Mouse (Mus musculus): Measurements from ENCODE around the gene Lrrn2. TPM values are rescaled to one million over a fixed set of nuclear protein-coding genes. Genes with fewer than 3 reads are reported as not detected.

The Lrrn2 gene
- polyA plus RNA-seq, 1 experiment, result not detected

DNA sequence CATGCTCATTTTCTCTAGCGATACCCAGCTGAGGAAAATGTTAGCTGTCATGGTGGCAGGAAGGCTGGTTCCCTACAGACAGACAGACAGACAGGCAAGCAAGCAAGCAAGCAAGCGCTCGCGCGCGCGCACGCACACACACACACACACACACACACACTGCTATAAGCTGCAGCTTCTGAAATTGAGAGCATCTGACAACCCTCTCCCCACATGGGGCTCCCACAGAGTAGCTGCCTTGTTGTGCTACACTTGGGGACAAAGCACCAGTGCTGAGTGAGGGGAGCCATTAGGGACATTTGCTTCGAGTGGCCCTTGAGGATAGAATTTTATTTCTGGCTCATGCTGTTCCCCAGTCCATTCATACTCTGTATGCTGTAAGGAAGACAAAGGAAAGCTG, 42.2 kb downstream of the Lrrn2 start:
- H3K4me3 ChIP-seq (ENCODE audit: insufficient read depth, low read length), result no peak overlapping the region
- TF ChIP-seq POLR2A (IDR thresholded peaks at IDR 0.05; ENCODE audit: borderline replicate concordance, low read depth, low read length) (no peak), CTCF (IDR thresholded peaks at IDR 0.05; ENCODE audit: low read depth, low read length) (no peak)
- no peaks in the 10 kb centered on the region for H3K4me1 ChIP-seq (ENCODE audit: control insufficient read depth, insufficient read depth, low read length)
- H3K27ac ChIP-seq (ENCODE audit: insufficient read depth, low read depth, low read length), result no peak overlapping the region

GRCm38 (mm10) chr1:132925270-132925669, 45.2 kb downstream of the Lrrn2 start:
- TF ChIP-seq CTCF (IDR thresholded peaks at IDR 0.05; ENCODE audit: low read depth, low read length) (no peak), POLR2A (IDR thresholded peaks at IDR 0.05; ENCODE audit: borderline replicate concordance, low read depth, low read length) (no peak)
- no peak overlapping the region for H3K27ac ChIP-seq (ENCODE audit: insufficient read depth, low read depth, low read length)
- H3K4me1 ChIP-seq (ENCODE audit: control insufficient read depth, insufficient read depth, low read length), result no peaks in the 10 kb centered on the region
- no peak overlapping the region for H3K4me3 ChIP-seq (ENCODE audit: insufficient read depth, low read length)

DNA sequence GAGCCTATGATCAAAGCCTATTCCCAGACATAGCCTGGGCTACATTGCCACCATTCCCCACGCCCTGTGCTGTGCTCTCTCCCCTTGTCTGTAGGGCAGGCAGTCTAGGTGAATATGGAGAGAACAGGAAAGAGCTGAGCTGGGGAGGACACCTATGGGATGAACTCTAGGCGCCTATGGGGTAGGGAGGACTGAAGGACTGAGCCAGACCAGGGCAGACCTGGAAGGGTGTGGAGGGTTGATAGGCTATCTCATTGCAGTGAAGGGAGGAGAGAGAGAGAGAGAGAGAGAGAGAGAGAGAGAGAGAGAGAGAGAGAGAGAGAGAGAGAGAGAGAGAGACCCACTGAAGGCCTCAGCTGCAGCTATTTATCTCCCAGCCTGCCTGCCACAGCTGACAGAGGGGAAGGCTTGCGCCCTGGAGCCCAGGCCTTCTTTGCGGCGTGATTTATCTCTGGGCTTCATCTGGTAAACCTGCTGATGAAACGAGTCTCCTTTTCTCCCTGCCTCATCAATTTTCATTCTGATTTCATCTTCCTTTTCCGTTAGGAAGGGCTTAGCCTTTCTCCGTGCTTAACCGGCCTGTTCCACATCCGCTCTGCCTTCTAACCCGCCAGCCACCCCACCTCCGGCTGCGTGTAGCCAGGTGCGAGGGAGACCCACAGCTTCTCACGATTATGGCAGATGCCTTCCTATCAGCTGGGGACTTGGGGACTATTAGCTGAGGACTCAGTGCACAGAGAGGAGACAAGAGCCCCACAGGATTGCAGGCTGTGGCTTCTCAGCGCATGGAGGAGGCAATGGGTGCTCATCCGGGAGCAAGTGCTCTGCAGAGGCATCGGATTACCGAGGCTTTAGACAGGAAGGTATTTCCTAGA, 48.2 kb downstream of the Lrrn2 start:
- TF ChIP-seq POLR2A (IDR thresholded peaks at IDR 0.05; ENCODE audit: borderline replicate concordance, low read depth, low read length) (no peak), CTCF (IDR thresholded peaks at IDR 0.05; ENCODE audit: low read depth, low read length) (no peak)
- no peaks in the 10 kb centered on the region for H3K4me1 ChIP-seq (ENCODE audit: control insufficient read depth, insufficient read depth, low read length)
- no peak overlapping the region for H3K27ac ChIP-seq (ENCODE audit: insufficient read depth, low read depth, low read length)
- no peak overlapping the region for H3K4me3 ChIP-seq (ENCODE audit: insufficient read depth, low read length)

DNA sequence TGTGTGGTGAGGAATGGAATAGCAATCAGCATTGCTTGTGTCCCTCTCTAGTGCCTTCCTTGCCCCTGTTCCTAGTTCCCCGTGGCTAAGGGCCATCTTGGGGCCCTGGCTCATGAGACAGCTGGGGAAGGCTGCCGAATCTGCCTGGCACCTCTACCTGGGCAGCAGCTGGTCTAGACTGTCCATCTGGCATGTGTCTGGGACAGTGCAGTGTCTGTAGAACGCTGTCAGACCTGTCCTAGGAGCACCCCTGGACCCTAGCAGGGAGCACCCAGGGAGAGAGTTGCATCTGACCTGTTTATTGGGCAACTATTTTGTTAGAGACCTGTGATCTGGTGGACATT, 48.8 kb downstream of the Lrrn2 start:
- no peak overlapping the region for H3K27ac ChIP-seq (ENCODE audit: insufficient read depth, low read depth, low read length)
- TF ChIP-seq CTCF (IDR thresholded peaks at IDR 0.05; ENCODE audit: low read depth, low read length) (no peak), POLR2A (IDR thresholded peaks at IDR 0.05; ENCODE audit: borderline replicate concordance, low read depth, low read length) (no peak)
- no peak overlapping the region for H3K4me3 ChIP-seq (ENCODE audit: insufficient read depth, low read length)
- H3K4me1 ChIP-seq (ENCODE audit: control insufficient read depth, insufficient read depth, low read length), result no peaks in the 10 kb centered on the region

DNA sequence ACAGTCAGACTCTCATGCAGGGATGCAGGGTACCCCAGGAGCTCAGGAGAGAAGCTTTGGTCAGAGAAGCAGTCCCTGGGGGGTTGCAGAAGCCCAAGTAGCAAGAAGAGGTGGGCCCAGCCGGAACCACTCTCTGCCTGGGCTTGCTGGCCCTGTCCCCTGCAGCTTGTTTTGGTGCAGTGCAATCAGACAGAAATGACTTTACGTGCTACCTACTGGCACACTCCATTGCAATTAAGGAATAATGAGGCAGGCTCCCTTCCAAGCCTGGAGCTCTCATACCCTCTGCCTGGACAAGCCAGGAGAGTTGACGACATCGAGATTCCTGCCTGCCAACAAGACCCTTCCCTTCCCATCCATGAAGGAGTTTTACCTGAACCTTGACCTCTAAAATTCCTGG, 50.2 kb downstream of the Lrrn2 start:
- no peak overlapping the region for H3K27ac ChIP-seq (ENCODE audit: insufficient read depth, low read depth, low read length)
- H3K4me3 ChIP-seq (ENCODE audit: insufficient read depth, low read length), result no peak overlapping the region
- H3K4me1 ChIP-seq (ENCODE audit: control insufficient read depth, insufficient read depth, low read length), result no peaks in the 10 kb centered on the region
- TF ChIP-seq POLR2A (IDR thresholded peaks at IDR 0.05; ENCODE audit: borderline replicate concordance, low read depth, low read length), result no peak
- TF ChIP-seq CTCF (IDR thresholded peaks at IDR 0.05; ENCODE audit: low read depth, low read length), result no peak

DNA sequence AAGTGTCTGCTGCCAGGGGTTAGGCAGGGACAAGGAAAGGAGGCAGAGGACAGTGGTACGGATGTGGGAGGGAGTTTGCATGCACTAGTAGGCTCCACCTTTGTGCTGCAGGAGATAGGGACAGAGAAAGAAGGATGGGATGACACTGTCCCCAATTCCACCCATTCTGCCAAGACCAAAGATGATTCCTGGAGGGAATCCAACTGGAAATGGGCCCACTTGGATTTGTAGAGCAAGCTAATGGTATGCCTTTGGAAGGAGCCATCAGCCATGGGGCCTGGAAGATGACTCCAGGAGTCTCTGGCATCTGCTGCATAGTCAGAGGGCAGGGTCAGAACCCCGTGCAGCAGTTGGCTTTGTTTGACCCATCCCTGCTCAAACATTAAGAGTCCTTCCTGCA, 52.3 kb downstream of the Lrrn2 start:
- H3K4me1 ChIP-seq (ENCODE audit: control insufficient read depth, insufficient read depth, low read length), result no peaks in the 10 kb centered on the region
- TF ChIP-seq POLR2A (IDR thresholded peaks at IDR 0.05; ENCODE audit: borderline replicate concordance, low read depth, low read length), result no peak
- TF ChIP-seq CTCF (IDR thresholded peaks at IDR 0.05; ENCODE audit: low read depth, low read length), result no peak
- no peak overlapping the region for H3K4me3 ChIP-seq (ENCODE audit: insufficient read depth, low read length)
- H3K27ac ChIP-seq (ENCODE audit: insufficient read depth, low read depth, low read length), result no peak overlapping the region

- Histone ChIP-seq H3K4me1 (ENCODE audit: control insufficient read depth, insufficient read depth, low read length) (no peaks in the 10 kb centered on the region), H3K4me3 (ENCODE audit: insufficient read depth, low read length) (no peak overlapping the region), H3K27ac (ENCODE audit: insufficient read depth, low read depth, low read length) (no peak overlapping the region)
- no peak for TF ChIP-seq POLR2A (IDR thresholded peaks at IDR 0.05; ENCODE audit: borderline replicate concordance, low read depth, low read length)
- no peak for TF ChIP-seq CTCF (IDR thresholded peaks at IDR 0.05; ENCODE audit: low read depth, low read length)
Observed at GRCm38 (mm10) chr1:132934856-132935255, 54.8 kb downstream of the Lrrn2 start.

DNA sequence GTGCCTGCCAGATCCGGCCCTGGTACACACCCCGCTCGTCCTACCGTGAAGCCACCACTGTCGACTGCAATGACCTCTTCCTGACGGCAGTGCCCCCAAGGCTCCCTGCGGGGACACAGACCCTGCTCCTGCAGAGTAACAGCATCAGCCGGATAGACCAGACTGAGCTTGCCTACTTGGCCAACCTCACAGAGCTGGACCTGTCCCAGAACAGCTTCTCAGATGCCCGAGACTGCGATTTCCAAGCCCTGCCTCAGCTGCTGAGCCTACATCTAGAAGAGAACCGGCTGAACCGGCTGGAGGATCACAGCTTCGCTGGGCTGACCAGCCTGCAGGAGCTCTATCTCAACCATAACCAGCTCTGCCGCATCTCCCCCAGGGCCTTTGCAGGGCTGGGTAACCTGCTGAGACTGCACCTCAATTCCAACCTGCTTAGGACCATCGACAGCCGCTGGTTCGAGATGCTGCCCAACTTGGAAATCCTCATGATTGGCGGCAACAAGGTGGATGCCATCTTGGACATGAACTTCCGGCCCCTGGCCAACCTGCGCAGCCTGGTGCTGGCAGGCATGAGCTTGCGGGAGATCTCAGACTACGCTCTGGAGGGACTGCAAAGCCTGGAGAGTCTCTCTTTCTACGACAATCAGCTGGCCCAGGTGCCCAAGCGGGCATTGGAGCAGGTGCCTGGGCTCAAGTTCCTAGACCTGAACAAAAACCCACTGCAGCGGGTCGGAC, 57.4 kb downstream of the Lrrn2 start:
- Histone ChIP-seq H3K27ac (ENCODE audit: insufficient read depth, low read depth, low read length) (no peak overlapping the region), H3K4me1 (ENCODE audit: control insufficient read depth, insufficient read depth, low read length) (no peaks in the 10 kb centered on the region), H3K4me3 (ENCODE audit: insufficient read depth, low read length) (no peak overlapping the region)
- TF ChIP-seq POLR2A (IDR thresholded peaks at IDR 0.05; ENCODE audit: borderline replicate concordance, low read depth, low read length), result no peak
- TF ChIP-seq CTCF (IDR thresholded peaks at IDR 0.05; ENCODE audit: low read depth, low read length), result no peak

- no peak for TF ChIP-seq POLR2A (IDR thresholded peaks at IDR 0.05; ENCODE audit: borderline replicate concordance, low read depth, low read length)
- no peak for TF ChIP-seq CTCF (IDR thresholded peaks at IDR 0.05; ENCODE audit: low read depth, low read length)
- H3K27ac ChIP-seq (ENCODE audit: insufficient read depth, low read depth, low read length), result no peak overlapping the region
- no peak overlapping the region for H3K4me3 ChIP-seq (ENCODE audit: insufficient read depth, low read length)
- H3K4me1 ChIP-seq (ENCODE audit: control insufficient read depth, insufficient read depth, low read length), result no peaks in the 10 kb centered on the region
Observed at GRCm38 (mm10) chr1:132938975-132939374, 58.9 kb downstream of the Lrrn2 start.

- H3K4me3 ChIP-seq (ENCODE audit: insufficient read depth, low read length), result no peak overlapping the region
- H3K4me1 ChIP-seq (ENCODE audit: control insufficient read depth, insufficient read depth, low read length), result no peaks in the 10 kb centered on the region
- TF ChIP-seq POLR2A (IDR thresholded peaks at IDR 0.05; ENCODE audit: borderline replicate concordance, low read depth, low read length) (no peak), CTCF (IDR thresholded peaks at IDR 0.05; ENCODE audit: low read depth, low read length) (no peak)
- H3K27ac ChIP-seq (ENCODE audit: insufficient read depth, low read depth, low read length), result no peak overlapping the region
Observed at GRCm38 (mm10) chr1:132945826-132946225, 65.8 kb downstream of the Lrrn2 start.
